Mouse (Mus musculus) kidney, postnatal 14 days (tissue): ENCODE data around the gene Cd79b.
A peak's percentile ranks its signal among the peaks of the same experiment; 100 is the strongest.
"Not testable (repeated sequence)": the region's sequence is repeated elsewhere in the genome, so short reads cannot be mapped to it uniquely, and the experiment has no call there.

Experiments used
- DNase-seq: peaks from one replicate; pipeline ENCODE4 v3.0.0; 2022; ENCODE audit warnings: mixed read lengths

The Cd79b gene

DNA sequence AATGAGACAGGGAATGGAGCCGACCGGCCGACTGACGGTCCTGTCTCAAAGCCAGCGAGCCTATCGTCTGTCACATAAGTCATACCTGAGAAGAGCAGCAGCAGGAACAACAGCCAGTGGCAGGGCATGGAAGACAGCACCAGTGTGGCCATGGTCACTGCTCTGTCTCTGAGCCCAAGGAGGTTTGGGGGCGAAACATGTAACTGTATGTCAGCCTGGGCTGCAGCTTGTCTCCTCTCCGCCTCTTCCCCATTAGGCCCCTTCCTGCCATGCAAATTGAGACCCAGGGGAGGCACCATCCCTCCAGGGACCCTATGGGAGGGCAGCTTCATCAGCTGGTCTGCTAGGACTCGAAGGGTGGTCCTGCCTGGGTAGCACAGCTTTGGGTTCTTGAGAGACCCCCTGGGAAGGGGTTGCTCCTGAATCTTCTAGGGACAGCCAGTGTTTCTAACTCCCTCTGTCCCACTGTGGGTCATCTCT lies at the start of gene Cd79b:
Gene Cd79b (minus strand): TSS at position 430 of the 480 bp plus-strand sequence.
- no peak for DNase-seq

DNA sequence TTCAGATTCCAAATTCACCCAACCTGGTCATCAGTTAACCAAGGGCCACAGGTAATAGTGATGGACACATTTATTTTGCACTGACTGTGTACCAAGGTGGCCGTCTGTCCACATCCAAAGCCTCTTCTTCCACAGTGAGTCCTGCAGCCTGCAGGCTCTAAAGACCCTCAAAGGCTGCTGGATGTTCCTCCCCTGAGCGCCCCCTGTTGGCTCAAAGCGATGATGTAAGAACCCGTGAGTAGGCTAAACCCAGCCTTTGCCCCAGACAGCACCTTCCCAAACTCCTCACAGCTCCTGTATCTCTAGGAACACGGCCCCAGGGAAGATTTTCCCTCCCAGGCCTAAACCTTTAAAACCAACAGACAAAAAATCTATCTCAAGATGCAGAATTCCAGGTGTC lies 44.8 kb upstream of the Cd79b start:
- DNase-seq = no peak

- DNase-seq = no peak
Measured at GRCm38 (mm10) chr11:106355382-106356128, 41.0 kb upstream of the Cd79b start.

GRCm38 (mm10) chr11:106354181-106354580 lies 39.6 kb upstream of the Cd79b start:
- DNase-seq = no peak

DNA sequence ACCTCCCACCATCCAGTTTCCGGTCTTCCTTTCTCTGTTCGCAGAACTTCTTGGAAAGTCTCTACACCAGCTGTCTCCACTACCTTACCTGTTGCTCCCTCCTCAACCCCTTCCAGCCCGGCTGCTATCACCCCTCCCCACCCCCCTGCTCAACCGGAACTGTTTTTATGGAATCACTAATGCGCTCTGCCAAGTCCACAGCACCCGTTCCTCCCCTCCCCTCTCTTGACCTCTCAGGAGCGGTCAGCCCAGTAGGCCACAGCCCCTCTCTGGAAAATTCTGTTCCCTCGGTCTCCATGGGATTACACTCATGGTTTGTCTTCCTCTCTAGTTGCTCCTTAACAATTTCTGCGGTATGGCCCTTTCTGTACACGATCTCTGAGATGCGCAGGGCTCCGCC lies 38.6 kb upstream of the Cd79b start, which contains the start of gene Scn4a:
Gene Scn4a (minus strand): TSS at position 101 of the 400 bp plus-strand sequence.
- DNase-seq = no peak

GRCm38 (mm10) chr11:106351941-106352340 lies 37.4 kb upstream of the Cd79b start:
- no peak for DNase-seq

GRCm38 (mm10) chr11:106351253-106351652 lies 36.7 kb upstream of the Cd79b start:
- no peak for DNase-seq

DNA sequence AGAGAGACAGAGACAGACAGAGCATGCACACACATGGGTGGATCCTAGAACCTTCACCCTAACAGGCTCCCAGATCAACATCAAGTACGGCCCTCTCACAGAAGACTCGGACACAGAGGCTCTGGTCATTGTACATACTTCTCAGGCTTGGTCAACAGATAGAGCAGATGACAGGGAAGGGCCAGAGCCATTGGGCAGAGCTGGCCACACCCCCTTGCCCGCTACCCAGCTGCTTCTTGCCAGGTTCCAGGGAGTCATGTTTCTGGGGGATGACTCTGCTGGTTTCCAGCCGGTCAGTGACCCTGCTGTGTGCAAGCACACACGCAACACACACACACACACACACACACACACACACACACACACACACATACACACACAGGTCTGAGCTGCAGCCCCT lies 36.3 kb upstream of the Cd79b start:
- DNase-seq = no peak

- DNase-seq = no peak
Measured at GRCm38 (mm10) chr11:106349772-106350171, 35.2 kb upstream of the Cd79b start.

DNA sequence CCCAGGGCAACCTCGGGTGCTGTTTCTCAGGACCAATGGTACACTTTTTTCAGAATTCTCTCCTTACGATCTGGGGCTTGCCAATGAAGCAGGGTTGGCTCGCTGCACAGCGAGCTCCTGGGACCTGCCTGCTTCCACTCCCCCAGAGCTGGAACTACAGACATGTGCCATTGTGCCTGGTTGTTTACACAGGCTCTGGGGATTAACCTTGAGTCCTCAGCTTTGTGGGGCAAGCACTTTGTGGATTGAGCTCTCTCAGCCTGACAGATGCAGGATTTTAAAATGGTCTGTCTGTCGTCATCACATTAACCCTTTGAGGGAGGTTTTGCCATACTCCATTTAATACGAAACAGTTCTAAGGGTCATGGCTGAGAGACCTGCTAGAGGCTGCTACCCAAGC lies 30.3 kb upstream of the Cd79b start:
- DNase-seq = no peak

GRCm38 (mm10) chr11:106340990-106341520 lies 26.5 kb upstream of the Cd79b start:
- no peak for DNase-seq

DNA sequence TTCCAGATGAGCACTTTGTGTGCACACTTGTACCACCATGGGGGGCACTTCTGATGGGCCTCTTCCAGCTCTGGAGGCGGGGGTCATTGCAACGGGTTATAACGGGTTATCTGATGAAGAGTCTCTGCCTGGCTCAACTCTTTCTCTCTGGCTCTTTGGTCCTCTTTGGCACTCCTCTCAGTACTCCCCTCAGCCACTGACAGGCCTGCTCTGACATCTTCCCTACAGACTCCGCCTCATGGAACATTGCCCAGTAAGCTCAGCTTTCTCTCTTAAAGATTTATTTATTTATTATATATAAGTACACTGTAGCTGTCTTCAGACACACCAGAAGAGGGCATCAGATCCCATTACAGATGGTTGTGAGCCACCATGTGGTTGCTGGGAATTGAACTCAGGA lies 24.8 kb upstream of the Cd79b start:
- not testable (repeated sequence) for DNase-seq

DNA sequence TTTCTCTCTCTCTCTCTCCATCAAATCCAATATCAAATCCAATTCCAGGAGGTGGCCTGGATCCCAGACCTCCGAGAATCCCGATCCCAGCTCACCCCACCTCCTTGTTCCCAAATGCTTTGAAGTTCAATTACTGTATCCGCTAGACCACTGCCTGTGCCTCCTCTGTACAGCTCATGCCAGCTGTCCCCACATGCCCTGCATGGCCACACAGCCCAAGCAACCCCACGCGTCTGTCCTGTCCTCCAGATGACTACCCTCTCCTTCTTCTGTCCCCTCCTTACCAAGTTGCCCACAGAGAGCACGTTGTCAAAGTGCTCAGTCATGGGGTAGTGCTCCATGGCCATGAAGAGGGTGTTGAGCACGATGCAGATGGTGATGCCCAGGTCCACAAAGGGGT lies 24.3 kb upstream of the Cd79b start:
- no peak for DNase-seq

- no peak for DNase-seq
Measured at GRCm38 (mm10) chr11:106338029-106338428, 23.5 kb upstream of the Cd79b start.

DNA sequence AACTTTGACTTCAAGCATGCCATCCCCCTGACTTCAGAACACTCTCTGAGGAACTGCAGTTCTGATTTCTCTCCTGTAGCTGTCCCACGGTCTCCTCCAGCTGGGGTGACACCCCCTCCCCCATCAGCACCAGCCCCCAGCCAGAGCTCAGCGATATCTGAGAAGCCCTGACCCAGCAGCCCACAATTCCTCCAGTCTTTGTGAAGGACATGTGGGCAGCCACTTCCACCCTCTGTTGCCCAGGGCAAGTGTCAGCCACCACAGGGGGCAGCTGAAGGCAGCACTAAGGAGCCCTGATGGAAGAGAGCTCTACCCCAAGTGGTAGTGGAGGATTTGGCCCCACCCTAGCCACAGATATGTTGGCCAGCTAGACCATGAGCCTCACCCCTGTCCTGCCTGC lies 19.5 kb upstream of the Cd79b start:
- no peak for DNase-seq

DNA sequence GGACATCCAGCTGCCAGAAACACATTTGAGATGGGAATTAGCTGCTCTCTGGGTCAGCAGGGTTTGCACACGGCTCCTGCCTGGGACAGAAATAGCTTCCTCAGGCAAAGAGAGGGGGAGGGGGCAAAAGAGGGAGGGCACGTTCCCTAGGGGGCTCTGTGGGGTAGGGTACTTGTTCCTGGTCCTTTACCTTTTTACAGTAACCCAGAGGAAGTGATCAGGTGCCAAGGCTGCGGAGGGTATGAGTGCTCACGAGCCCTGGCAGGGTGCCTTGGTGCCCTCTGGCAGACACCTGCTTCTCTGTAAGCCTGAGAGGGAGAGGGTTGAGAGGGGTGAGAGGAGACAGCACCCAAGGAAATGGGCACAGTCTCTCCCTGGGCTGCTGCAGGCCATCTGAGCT lies 17.9 kb upstream of the Cd79b start:
- DNase-seq = no peak

GRCm38 (mm10) chr11:106329682-106330081 lies 15.1 kb upstream of the Cd79b start:
- peak; percentile 53 for DNase-seq

- DNase-seq = no peak
Measured at GRCm38 (mm10) chr11:106329128-106329527, 14.6 kb upstream of the Cd79b start.

- no peak for DNase-seq
Measured at GRCm38 (mm10) chr11:106328521-106328920, 14.0 kb upstream of the Cd79b start.

DNA sequence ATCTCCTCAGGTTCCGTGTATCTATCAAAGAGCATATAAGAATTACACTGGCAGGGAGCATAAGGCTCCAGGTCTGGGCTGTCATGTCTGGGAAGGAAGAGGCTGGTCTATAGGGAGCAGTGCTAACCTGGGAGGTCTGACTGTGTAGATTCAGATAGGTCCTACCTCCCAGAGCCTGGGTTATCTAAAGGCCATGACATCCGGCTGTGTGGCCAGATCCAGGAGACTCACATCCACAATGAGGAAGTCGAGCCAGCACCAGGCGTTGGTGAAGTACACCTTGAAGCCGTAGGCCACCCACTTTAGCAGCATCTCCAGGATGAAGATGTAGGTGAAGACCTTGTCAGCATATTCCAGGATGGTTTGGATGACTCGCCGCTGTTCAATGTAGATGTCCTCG lies 11.9 kb upstream of the Cd79b start:
- no peak for DNase-seq

DNA sequence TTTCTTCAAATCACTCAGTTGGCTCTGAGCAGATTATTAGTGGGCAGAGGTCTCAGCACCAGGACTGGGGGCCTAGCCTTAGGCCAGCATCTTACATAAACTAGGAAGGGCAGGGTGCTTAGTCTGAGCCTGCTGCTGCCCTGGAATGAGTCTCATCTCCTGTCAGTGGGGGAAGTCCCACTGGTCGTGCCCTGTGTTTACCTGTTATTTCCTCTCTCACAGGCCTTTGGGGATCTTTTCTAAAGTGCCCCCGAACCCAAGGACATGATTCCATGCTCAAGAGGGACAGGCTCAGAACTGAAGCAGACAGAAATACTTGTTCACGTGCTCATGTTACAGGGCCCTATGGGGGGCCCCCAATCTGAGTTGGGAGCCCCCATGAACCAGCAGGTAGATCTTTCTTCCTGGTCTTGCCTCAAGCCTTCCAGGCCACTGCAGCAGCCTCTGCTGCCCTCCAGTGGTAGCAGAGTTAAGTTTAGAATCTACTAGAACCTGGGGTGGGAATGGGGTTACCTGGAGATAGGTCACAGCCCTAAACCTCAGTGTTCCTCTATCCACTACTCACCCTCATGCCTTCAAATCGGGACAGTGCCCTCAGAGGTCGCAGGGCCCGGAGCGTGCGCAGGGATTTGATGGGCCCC lies 11.1 kb upstream of the Cd79b start:
- DNase-seq = peak; percentile 85

DNA sequence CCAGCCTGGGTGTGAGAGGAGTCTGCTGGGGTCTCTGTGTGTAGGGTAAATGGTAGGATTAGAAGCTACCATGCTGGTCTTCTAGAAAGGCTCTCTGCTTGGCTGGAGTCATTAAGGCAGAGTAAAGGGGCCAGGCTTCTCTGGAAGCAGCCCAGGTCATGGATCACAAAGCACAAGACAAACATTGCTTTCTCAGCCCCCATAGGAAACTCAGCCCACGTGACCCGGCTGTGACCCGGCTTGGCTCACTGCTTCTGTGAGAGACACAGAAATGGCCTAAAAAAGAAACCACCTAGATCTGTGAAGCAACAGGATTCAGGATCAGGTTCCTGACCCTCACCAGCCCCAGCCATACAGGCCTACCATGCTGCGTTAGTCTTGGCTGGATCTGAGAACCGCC lies 10.3 kb upstream of the Cd79b start:
- DNase-seq = peak; percentile 79

DNA sequence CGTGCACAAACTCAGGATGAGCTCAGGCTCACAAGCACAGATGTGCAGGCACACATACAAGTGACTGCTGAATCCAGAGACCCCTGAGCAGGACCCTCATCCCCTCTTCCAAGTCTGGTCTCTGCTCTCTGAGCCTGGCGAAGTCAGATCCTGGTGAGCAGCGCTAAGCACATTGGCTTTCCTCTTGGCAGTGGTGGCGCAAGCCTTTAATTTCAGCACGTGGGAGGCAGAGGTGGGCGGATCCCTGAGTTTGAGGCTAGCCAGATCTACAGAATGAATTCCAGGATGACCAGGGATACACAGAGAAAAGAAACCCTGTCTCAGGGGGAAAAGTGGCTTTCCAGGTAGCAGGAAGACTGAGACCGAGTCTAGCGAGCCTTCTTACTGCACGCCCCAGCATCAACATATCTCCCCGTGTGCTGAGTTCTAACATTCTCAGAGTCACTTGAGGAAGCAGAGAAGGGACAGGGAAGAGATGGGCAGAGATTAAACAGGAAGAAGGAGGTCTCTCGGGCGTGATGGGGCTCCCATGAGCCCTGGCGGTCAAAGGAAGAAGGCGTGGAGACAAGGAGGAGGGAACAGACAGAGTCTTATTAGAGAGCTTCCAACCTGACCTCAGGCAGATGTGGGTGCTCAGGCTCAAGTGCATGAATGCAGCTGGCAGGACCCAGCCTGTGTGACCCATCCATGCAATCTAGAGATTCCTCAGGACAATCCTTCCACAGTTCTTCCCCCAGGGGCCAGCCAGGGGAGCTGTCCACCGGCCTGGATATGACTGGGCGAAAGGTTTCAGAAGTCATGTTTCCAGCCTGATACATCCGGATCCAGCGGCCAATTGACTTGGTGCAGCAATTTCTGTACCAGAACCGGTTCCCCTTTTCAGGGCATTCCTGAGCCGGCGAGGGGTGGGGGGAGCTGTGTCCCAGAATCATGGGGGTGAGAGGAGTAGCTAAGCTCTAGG lies 4.1 kb upstream of the Cd79b start:
- DNase-seq = peak; percentile 19
